Mouse (Mus musculus) forebrain, postnatal 0 days (tissue): ENCODE data around the gene Trpm3. TPM values are rescaled to one million over a fixed set of nuclear protein-coding genes. Genes with fewer than 3 reads are reported as not detected.

Experiments
- ATAC-seq: fragments of 200-750 bp; cut with Nextera tagmentation; 2 replicates; pipeline ENCODE4 v1.8.0; 2017; ENCODE audit warnings: mild to moderate bottlenecking, moderate library complexity
- DNase-seq: peaks from one replicate; pipeline ENCODE4 v3.0.0-alpha.2; 2015
- H3K27ac ChIP-seq: fragments of 300-500 bp; sonication (generic); 2 replicates; pipeline ENCODE4 v1.5.1; 2014; ENCODE audit warnings: low read depth, mild to moderate bottlenecking, antibody characterized with exemption, low read length, moderate library complexity, mixed read lengths
- H3K27me3 ChIP-seq: fragments of 300-500 bp; sonication (generic); 2 replicates; pipeline ENCODE4 v1.6.1; 2014; ENCODE audit warnings: mild to moderate bottlenecking, low read length, mixed read lengths; ENCODE audit not compliant: insufficient read depth
- H3K36me3 ChIP-seq: fragments of 300-500 bp; sonication (generic); 2 replicates; pipeline ENCODE4 v1.6.1; 2014; ENCODE audit warnings: mild to moderate bottlenecking, moderate library complexity; ENCODE audit not compliant: insufficient read depth
- H3K4me1 ChIP-seq: fragments of 300-500 bp; sonication (generic); 2 replicates; pipeline ENCODE4 v1.6.1; 2014; ENCODE audit warnings: antibody characterized with exemption; ENCODE audit not compliant: insufficient read depth
- H3K4me2 ChIP-seq: fragments of 300-500 bp; sonication (generic); 2 replicates; pipeline ENCODE4 v1.6.1; 2014; ENCODE audit warnings: low read depth, mild to moderate bottlenecking, moderate library complexity
- H3K4me3 ChIP-seq: fragments of 300-500 bp; sonication (generic); 2 replicates; pipeline ENCODE4 v1.5.1; 2014; ENCODE audit warnings: low read depth, low read length, mixed read lengths
- H3K9ac ChIP-seq: fragments of 300-500 bp; sonication (generic); 2 replicates; pipeline ENCODE4 v1.6.1; 2014; ENCODE audit warnings: mild to moderate bottlenecking
- H3K9me3 ChIP-seq: fragments of 300-500 bp; sonication (generic); 2 replicates; pipeline ENCODE4 v1.6.1; 2016; ENCODE audit warnings: low read length
- CTCF ChIP-seq: sonication (generic); IDR thresholded peaks from 2 replicates; pipeline ENCODE4 v1.5.1; 2016; ENCODE audit warnings: antibody characterized with exemption, control low read depth, low read depth
- WGBS: fragments of 180-500 bp; shearing (Covaris S2); extraction: QIAGEN DNeasy Blood & Tissue Kit; methylation state at CpG from one replicate; pipeline ENCODE4 v1.1.7; 2014; 5-methylcytosine and 5-hydroxymethylcytosine counted together
- polyA plus RNA-seq: library from polyadenylated mRNA; unstranded; fragments of >200 nt; fragmentation: Nextera tagmentation; extraction: Ambion mirVana; gene quantifications from 2 replicates; pipeline ENCODE4 v1.2.1, GENCODE M21; 2015
- total RNA-seq: library from RNA; depleted of rRNA; stranded (reverse); fragments of >200 nt; gene quantifications from 2 replicates; pipeline ENCODE4 v1.2.3, GENCODE M21; 2014

The Trpm3 gene
- total and polyA plus RNA-seq, 2 experiments from 2014 or later = 25.6 to 39.7 TPM

GRCm38 (mm10) chr19:22121631-22122030, 17.2 kb upstream of the Trpm3 start:
- 75% methylated on average over 2 of the region's 2 CpGs for WGBS
- Histone ChIP-seq H3K4me3 (no peak overlapping the region), H3K36me3 (no peaks in the 10 kb centered on the region), H3K27ac (no peak overlapping the region), H3K9ac (no peak overlapping the region), H3K4me2 (no peak overlapping the region), H3K27me3 (no peaks in the 10 kb centered on the region), H3K4me1 (no peaks in the 10 kb centered on the region), H3K9me3 (no peaks in the 10 kb centered on the region)
- ATAC-seq (no peak), DNase-seq (no peak)
- no peak for TF ChIP-seq CTCF

- H3K36me3 ChIP-seq = no peaks in the 10 kb centered on the region
- ATAC-seq = no peak
- H3K27me3 ChIP-seq = no peaks in the 10 kb centered on the region
- no peaks in the 10 kb centered on the region for H3K4me1 ChIP-seq
- H3K4me2 ChIP-seq = no peak overlapping the region
- H3K9me3 ChIP-seq = no peaks in the 10 kb centered on the region
- peak; percentile 32 for DNase-seq
- TF ChIP-seq CTCF = no peak
- 68% methylated on average over 3 of the region's 3 CpGs for WGBS
- H3K9ac ChIP-seq = no peak overlapping the region
- no peak overlapping the region for H3K4me3 ChIP-seq
- H3K27ac ChIP-seq = no peak overlapping the region
Measured at GRCm38 (mm10) chr19:22132626-22133025, 6.2 kb upstream of the Trpm3 start.

- no peaks in the 10 kb centered on the region for H3K27me3 ChIP-seq
- H3K4me2 ChIP-seq = no peak overlapping the region
- ATAC-seq (no peak), DNase-seq (no peak)
- no peak overlapping the region for H3K27ac ChIP-seq
- no peaks in the 10 kb centered on the region for H3K4me1 ChIP-seq
- WGBS = 81% methylated on average over 4 of the region's 4 CpGs
- H3K9ac ChIP-seq = no peak overlapping the region
- H3K4me3 ChIP-seq = no peak overlapping the region
- H3K36me3 ChIP-seq = no peaks in the 10 kb centered on the region
- TF ChIP-seq CTCF = no peak
- H3K9me3 ChIP-seq = no peaks in the 10 kb centered on the region
Measured at GRCm38 (mm10) chr19:22178549-22178948, 39.7 kb downstream of the Trpm3 start.

GRCm38 (mm10) chr19:22179017-22179416, 40.2 kb downstream of the Trpm3 start:
- no peak for TF ChIP-seq CTCF
- WGBS = 96% methylated on average over 2 of the region's 2 CpGs
- peak; percentile 32; the same call in 1 of the 2 replicates for ATAC-seq

GRCm38 (mm10) chr19:22180136-22180535, 41.3 kb downstream of the Trpm3 start:
- ATAC-seq = no peak
- no peak for TF ChIP-seq CTCF
- H3K36me3 ChIP-seq = no peaks in the 10 kb centered on the region
- no peak overlapping the region for H3K4me3 ChIP-seq
- no peak overlapping the region for H3K9ac ChIP-seq
- no peaks in the 10 kb centered on the region for H3K9me3 ChIP-seq
- H3K27ac ChIP-seq = no peak overlapping the region
- no peaks in the 10 kb centered on the region for H3K27me3 ChIP-seq
- DNase-seq = no peak
- no peaks in the 10 kb centered on the region for H3K4me1 ChIP-seq
- 77% methylated on average over 3 of the region's 3 CpGs for WGBS
- H3K4me2 ChIP-seq = no peak overlapping the region

More at GRCm38 (mm10) chr19:22179017-22179416, 40.2 kb downstream of the Trpm3 start:
- no peak for DNase-seq
- Histone ChIP-seq H3K9ac (no peak overlapping the region), H3K9me3 (no peaks in the 10 kb centered on the region), H3K27ac (no peak overlapping the region), H3K4me1 (no peaks in the 10 kb centered on the region), H3K36me3 (no peaks in the 10 kb centered on the region), H3K4me2 (no peak overlapping the region), H3K4me3 (no peak overlapping the region), H3K27me3 (no peaks in the 10 kb centered on the region)

- Histone ChIP-seq H3K27me3 (no peaks in the 10 kb centered on the region), H3K9me3 (no peaks in the 10 kb centered on the region), H3K4me3 (no peak overlapping the region), H3K9ac (no peak overlapping the region), H3K36me3 (no peaks in the 10 kb centered on the region), H3K27ac (peak overlapping the region; percentile 17; the same call in 1 of the 2 replicates), H3K4me2 (no peak overlapping the region), H3K4me1 (no peaks in the 10 kb centered on the region)
- WGBS = 28% methylated on average over 1 of the region's 1 CpGs
- DNase-seq = peak; percentile 81
- TF ChIP-seq CTCF = no peak
- peak; percentile 91 for ATAC-seq
Measured at GRCm38 (mm10) chr19:22189716-22190115, 50.9 kb downstream of the Trpm3 start.

- TF ChIP-seq CTCF = no peak
- no peaks in the 10 kb centered on the region for H3K27me3 ChIP-seq
- H3K9ac ChIP-seq = no peak overlapping the region
- no peaks in the 10 kb centered on the region for H3K36me3 ChIP-seq
- DNase-seq (peak; percentile 2), ATAC-seq (peak; percentile 70)
- H3K4me2 ChIP-seq = no peak overlapping the region
- WGBS = 52% methylated on average over 2 of the region's 2 CpGs
- H3K9me3 ChIP-seq = no peaks in the 10 kb centered on the region
- no peak overlapping the region for H3K27ac ChIP-seq
- no peak overlapping the region for H3K4me3 ChIP-seq
- no peaks in the 10 kb centered on the region for H3K4me1 ChIP-seq
Measured at GRCm38 (mm10) chr19:22222520-22222919, 83.7 kb downstream of the Trpm3 start.

GRCm38 (mm10) chr19:22234187-22234586, 95.3 kb downstream of the Trpm3 start:
- Histone ChIP-seq H3K36me3 (no peaks in the 10 kb centered on the region), H3K9me3 (no peaks in the 10 kb centered on the region), H3K9ac (no peak overlapping the region), H3K27me3 (no peaks in the 10 kb centered on the region), H3K4me1 (no peaks in the 10 kb centered on the region), H3K4me2 (no peak overlapping the region), H3K27ac (no peak overlapping the region), H3K4me3 (no peak overlapping the region)
- DNase-seq = no peak
- TF ChIP-seq CTCF = no peak
- ATAC-seq = no peak
